Mouse (Mus musculus): ENCODE measurements at regions not wholly inside any gene's neighbourhood (a gene's known extent, or its start where the extent isn't known, plus 50 kb on each side); places are given as distances from the start of the nearest gene placed in this dataset.

DNA sequence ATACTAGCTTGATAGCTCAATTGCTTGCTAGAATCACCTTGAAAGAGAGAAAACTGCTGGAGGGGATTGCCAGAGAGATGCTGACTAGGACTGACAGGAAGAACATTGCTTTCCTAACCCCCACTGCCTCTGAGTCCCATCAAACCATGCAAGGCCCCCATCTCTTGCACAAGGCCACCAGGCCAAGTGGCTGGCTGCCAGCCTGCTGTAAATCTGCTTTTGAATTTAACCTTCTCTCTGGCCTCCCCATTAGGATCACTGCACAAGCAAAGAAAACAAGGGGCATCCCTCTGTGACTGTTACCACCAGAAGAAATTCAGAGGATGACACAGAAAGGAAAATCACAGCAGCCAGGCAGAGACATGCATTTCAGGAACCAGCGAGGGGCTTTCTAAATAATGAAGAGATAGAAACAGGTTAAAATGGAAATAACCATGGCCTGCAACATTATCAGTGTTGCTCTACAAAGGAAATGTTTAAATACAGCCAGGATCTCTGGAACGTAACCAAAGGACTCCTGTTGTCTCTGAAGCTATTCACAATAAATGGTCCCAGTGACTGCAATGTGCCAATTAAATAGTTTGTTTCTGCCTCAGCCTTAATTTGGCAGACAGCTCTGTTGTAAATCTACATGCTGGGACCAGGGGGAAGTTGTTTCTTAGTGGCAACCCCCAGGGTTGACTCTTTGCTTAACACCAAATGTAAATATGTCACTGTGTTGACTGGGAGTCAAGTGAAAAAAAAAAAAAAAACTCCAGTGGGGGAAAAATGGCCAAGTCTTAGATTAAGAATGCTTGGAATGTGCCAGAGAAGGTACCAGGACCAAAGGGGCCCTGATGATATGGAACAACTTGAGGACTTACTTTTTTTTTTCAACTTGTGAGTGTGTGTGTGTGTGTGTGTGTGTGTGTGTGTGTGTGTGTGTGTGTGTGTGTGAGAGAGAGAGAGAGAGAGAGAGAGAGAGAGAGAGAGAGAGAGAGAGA lies 233.9 kb upstream of the Epha4 start:
- Histone ChIP-seq H3K36me3 (ENCODE audit: insufficient read depth, low read length) (no peaks in the 10 kb centered on the region), H3K27ac (ENCODE audit: low read length) (0 out of 2 replicates have a peak overlapping the region, but pooled peaks have one; percentile 2), H3K4me1 (ENCODE audit: insufficient read depth, low read depth, low read length) (peaks cover 7% of the 10 kb centered on the region; the same call in 1 of the 2 replicates), H3K4me3 (ENCODE audit: low read depth, low read length) (no peak overlapping the region), H3K27me3 (replicated peaks; ENCODE audit: insufficient read depth, low read length) (no peaks in the 10 kb centered on the region), H3K9me3 (ENCODE audit: low read length) (no peaks in the 10 kb centered on the region), H3K4me2 (replicated peaks; ENCODE audit: low read depth, low read length) (no peak overlapping the region), H3K9ac (replicated peaks; ENCODE audit: low read depth) (no peak overlapping the region)
- DNase-seq (ENCODE audit: low spot score) = peak; percentile 33
- TF ChIP-seq CTCF (IDR thresholded peaks at IDR 0.05) (no peak), EP300 (IDR thresholded peaks at IDR 0.05) (peak; percentile 82)
- ATAC-seq = peak; percentile 37; the same call in 1 of the 2 replicates
- WGBS = 44% methylated on average over 2 of the region's 2 CpGs

DNA sequence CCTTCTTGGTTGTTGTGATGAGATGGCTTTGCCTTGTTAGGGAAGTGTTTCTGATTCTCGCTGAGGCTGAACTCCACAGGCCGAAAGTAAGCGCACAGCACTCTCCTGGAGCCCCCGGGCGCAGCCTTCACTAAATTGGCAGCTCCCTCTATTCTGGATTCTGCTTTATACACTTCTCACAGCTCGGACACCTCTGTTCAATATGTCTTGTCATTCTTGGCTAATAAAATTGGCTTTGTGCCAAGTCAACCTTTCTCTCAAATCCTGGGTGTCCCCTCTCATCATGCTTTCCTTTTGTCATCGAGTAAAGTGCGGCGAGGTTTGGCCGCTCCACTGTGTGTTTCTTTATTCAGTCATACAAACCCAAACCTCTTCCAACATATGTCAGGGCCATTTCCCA lies 217.2 kb upstream of the Epha4 start:
- Histone ChIP-seq H3K4me1 (ENCODE audit: insufficient read depth, low read depth, low read length) (no peaks in the 10 kb centered on the region), H3K36me3 (ENCODE audit: insufficient read depth, low read length) (no peaks in the 10 kb centered on the region), H3K4me3 (ENCODE audit: low read depth, low read length) (no peak overlapping the region), H3K27ac (ENCODE audit: low read length) (no peak overlapping the region), H3K9me3 (ENCODE audit: low read length) (no peaks in the 10 kb centered on the region), H3K27me3 (replicated peaks; ENCODE audit: insufficient read depth, low read length) (no peaks in the 10 kb centered on the region), H3K4me2 (replicated peaks; ENCODE audit: low read depth, low read length) (no peak overlapping the region), H3K9ac (replicated peaks; ENCODE audit: low read depth) (no peak overlapping the region)
- no peak for TF ChIP-seq EP300 (IDR thresholded peaks at IDR 0.05)
- TF ChIP-seq CTCF (IDR thresholded peaks at IDR 0.05) = no peak
- ATAC-seq (no peak), DNase-seq (ENCODE audit: low spot score) (no peak)
- 85% methylated on average over 10 of the region's 10 CpGs for WGBS

DNA sequence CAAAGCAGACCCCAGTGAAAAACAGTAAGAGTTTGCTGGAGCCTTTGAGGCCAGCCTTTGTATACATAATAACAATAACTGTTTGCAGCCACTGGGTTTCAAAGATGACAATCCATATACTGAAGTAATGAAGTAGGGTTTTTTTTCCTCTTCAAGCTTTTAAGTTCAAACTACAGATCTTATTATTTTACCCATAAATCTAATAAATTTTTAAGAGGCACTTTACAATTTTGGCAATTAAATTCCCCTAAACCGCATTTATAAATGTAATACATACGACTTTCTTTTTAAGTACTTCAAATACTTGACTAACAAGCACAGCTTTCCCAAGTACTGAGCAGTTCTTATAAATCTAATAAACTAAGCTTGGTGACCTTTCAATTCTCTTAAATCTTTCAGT lies 212.7 kb upstream of the Epha4 start:
- Histone ChIP-seq H3K36me3 (ENCODE audit: insufficient read depth, low read length) (no peaks in the 10 kb centered on the region), H3K9me3 (ENCODE audit: low read length) (no peaks in the 10 kb centered on the region), H3K4me3 (ENCODE audit: low read depth, low read length) (no peak overlapping the region), H3K27ac (ENCODE audit: low read length) (no peak overlapping the region), H3K27me3 (replicated peaks; ENCODE audit: insufficient read depth, low read length) (no peaks in the 10 kb centered on the region), H3K4me1 (ENCODE audit: insufficient read depth, low read depth, low read length) (no peaks in the 10 kb centered on the region), H3K4me2 (replicated peaks; ENCODE audit: low read depth, low read length) (no peak overlapping the region), H3K9ac (replicated peaks; ENCODE audit: low read depth) (no peak overlapping the region)
- no peak for ATAC-seq
- 77% methylated on average over 2 of the region's 2 CpGs for WGBS
- DNase-seq (ENCODE audit: low spot score) = no peak
- no peak for TF ChIP-seq EP300 (IDR thresholded peaks at IDR 0.05)
- TF ChIP-seq CTCF (IDR thresholded peaks at IDR 0.05) = no peak

DNA sequence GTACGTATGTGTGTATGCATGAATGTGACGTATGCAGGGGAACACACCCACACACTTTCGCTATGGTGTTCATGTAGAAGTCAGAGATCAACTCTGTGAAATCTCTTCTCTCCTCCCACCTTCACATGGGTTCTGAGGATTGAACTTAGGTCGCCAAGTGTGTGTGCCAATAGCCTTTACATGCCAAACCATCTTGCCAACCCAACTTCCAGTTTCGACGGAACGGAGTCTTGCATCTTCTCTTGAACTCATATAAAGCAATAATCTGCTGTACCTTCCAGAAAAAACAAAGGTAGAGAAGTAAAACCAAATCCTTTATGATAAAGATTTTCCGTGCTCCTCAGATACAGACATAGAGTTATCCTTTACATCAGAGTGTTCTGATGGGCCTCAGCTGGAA lies 208.4 kb upstream of the Epha4 start:
- Histone ChIP-seq H3K9ac (replicated peaks; ENCODE audit: low read depth) (no peak overlapping the region), H3K4me3 (ENCODE audit: low read depth, low read length) (no peak overlapping the region), H3K9me3 (ENCODE audit: low read length) (no peaks in the 10 kb centered on the region), H3K4me2 (replicated peaks; ENCODE audit: low read depth, low read length) (no peak overlapping the region), H3K27me3 (replicated peaks; ENCODE audit: insufficient read depth, low read length) (no peaks in the 10 kb centered on the region), H3K36me3 (ENCODE audit: insufficient read depth, low read length) (no peaks in the 10 kb centered on the region), H3K4me1 (ENCODE audit: insufficient read depth, low read depth, low read length) (no peaks in the 10 kb centered on the region), H3K27ac (ENCODE audit: low read length) (no peak overlapping the region)
- 88% methylated on average over 8 of the region's 8 CpGs for WGBS
- DNase-seq (ENCODE audit: low spot score) = no peak
- ATAC-seq = no peak
- TF ChIP-seq EP300 (IDR thresholded peaks at IDR 0.05) (no peak), CTCF (IDR thresholded peaks at IDR 0.05) (no peak)

DNA sequence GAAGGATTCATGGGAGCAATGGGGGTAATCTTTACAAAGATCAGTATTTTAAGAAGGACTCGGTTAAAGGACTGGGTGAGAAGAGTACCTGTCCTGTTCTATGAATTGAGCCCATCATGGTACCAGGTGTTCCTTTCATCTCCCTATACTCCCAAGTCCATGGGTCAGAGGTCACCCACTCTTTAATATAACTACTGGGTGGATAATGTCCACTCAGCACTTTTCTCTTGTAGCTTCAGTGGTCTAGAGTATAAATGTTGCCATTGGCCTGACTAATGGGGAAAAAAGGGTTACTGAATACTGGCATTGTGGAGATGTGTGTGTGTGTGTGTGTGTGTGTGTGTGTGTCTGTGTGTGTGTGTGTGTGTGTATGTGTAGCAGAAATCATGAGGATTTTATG lies 206.0 kb upstream of the Epha4 start:
- no peaks in the 10 kb centered on the region for H3K36me3 ChIP-seq (ENCODE audit: insufficient read depth, low read length)
- no peak overlapping the region for H3K4me2 ChIP-seq (replicated peaks; ENCODE audit: low read depth, low read length)
- WGBS = 88% methylated on average over 1 of the region's 1 CpGs
- no peaks in the 10 kb centered on the region for H3K27me3 ChIP-seq (replicated peaks; ENCODE audit: insufficient read depth, low read length)
- ATAC-seq (no peak), DNase-seq (ENCODE audit: low spot score) (no peak)
- no peaks in the 10 kb centered on the region for H3K9me3 ChIP-seq (ENCODE audit: low read length)
- TF ChIP-seq EP300 (IDR thresholded peaks at IDR 0.05) (no peak), CTCF (IDR thresholded peaks at IDR 0.05) (no peak)
- no peaks in the 10 kb centered on the region for H3K4me1 ChIP-seq (ENCODE audit: insufficient read depth, low read depth, low read length)
- H3K9ac ChIP-seq (replicated peaks; ENCODE audit: low read depth) = no peak overlapping the region
- no peak overlapping the region for H3K4me3 ChIP-seq (ENCODE audit: low read depth, low read length)
- H3K27ac ChIP-seq (ENCODE audit: low read length) = no peak overlapping the region

DNA sequence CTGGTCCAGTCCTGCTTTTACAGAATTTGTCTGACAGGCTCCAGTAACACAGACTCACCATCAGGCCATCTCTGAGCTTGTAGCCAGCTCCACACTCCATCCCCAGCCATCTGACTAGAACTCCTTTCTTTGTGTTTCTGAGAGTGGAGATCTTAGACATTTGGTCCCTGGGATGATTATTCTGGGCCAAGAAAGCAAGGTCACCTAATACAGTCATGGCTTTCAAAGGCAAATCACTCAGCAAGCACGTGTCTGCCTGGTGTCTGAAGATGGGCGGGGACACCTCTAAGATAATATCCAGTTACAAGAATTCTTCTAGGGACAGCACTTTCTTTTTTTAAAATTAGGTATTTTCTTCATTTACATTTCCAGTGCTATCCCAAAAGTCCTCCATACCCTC lies 198.1 kb upstream of the Epha4 start:
- H3K4me1 ChIP-seq (ENCODE audit: insufficient read depth, low read depth, low read length) = no peaks in the 10 kb centered on the region
- no peak for DNase-seq (ENCODE audit: low spot score)
- no peak overlapping the region for H3K4me2 ChIP-seq (replicated peaks; ENCODE audit: low read depth, low read length)
- TF ChIP-seq EP300 (IDR thresholded peaks at IDR 0.05) (no peak), CTCF (IDR thresholded peaks at IDR 0.05) (no peak)
- WGBS = 61% methylated on average over 2 of the region's 2 CpGs
- no peak for ATAC-seq
- no peak overlapping the region for H3K4me3 ChIP-seq (ENCODE audit: low read depth, low read length)
- H3K36me3 ChIP-seq (ENCODE audit: insufficient read depth, low read length) = no peaks in the 10 kb centered on the region
- H3K27me3 ChIP-seq (replicated peaks; ENCODE audit: insufficient read depth, low read length) = no peaks in the 10 kb centered on the region
- H3K27ac ChIP-seq (ENCODE audit: low read length) = no peak overlapping the region
- H3K9me3 ChIP-seq (ENCODE audit: low read length) = no peaks in the 10 kb centered on the region
- H3K9ac ChIP-seq (replicated peaks; ENCODE audit: low read depth) = no peak overlapping the region

All from lung, postnatal 0 days (tissue).